23 mouse cellular contexts compared by ENCODE assay signal in genomic region chr14:20601287-20601686, GRCm38 (mm10). TPM values are rescaled to one million over a fixed set of nuclear protein-coding genes. Genes with fewer than 3 reads are reported as not detected.
DNase-seq lines count a peak whose midpoint lies in the region; TF ChIP-seq lines count a peak whose summit lies in the region.
"Had no signal": no experiment of that assay in that cellular context is flagged by ENCODE, and none has a peak within 500 bp of the region (broad histone marks: within the 10 kb centered on the region; RNA-seq: fewer than 3 reads in every experiment).

No protein-coding gene starts in this region.

- peak overlapping the region; percentile 11; the same call in 1 of the 2 replicates for H3K27ac ChIP-seq in layer of hippocampus, adult 2 months
- H3K27ac ChIP-seq in embryonic facial prominence, embryonic 10.5 days (replicated peaks), result no peak overlapping the region

- no peak overlapping the region for H3K4me3 ChIP-seq in layer of hippocampus, adult 2 months
- H3K4me3 ChIP-seq in embryonic facial prominence, embryonic 10.5 days, result no peak overlapping the region

- H3K9me3 ChIP-seq in embryonic facial prominence, embryonic 10.5 days, result no peaks in the 10 kb centered on the region
- H3K9me3 ChIP-seq: G1E had no signal

- no peaks in the 10 kb centered on the region for H3K27me3 ChIP-seq in embryonic facial prominence, embryonic 10.5 days (replicated peaks; ENCODE audit: low read depth, poor library complexity, severe bottlenecking)
- H3K27me3 ChIP-seq: CH12.LX, Patski had no signal

- peaks cover 17% of the 10 kb centered on the region for H3K36me3 ChIP-seq in embryonic facial prominence, embryonic 10.5 days (replicated peaks)
- H3K36me3 ChIP-seq: G1E had no signal

- peaks cover under 1% of the 10 kb centered on the region; the same call in 1 of the 2 replicates for H3K4me1 ChIP-seq in embryonic facial prominence, embryonic 10.5 days

- 97% methylated on average over 1 of the region's 1 CpGs for WGBS in embryonic facial prominence, embryonic 10.5 days

- intact Hi-C loops in heart, postnatal 25 days (cut with DNase I), result no loop called here

- peak; percentile 51 for DNase-seq in heart, adult 11 months
- DNase-seq in heart, postnatal 25 days (ENCODE audit: low spot score), result no peak
- DNase-seq in layer of hippocampus, adult 2 months (ENCODE audit: low spot score in 2 of 2), result no peak
- DNase-seq in layer of hippocampus, adult 11-12 months (ENCODE audit: low spot score), result no peak
- DNase-seq in c-Kit-positive CD71-positive TER-119-positive erythroid progenitor cells, embryonic 14.5 days (ENCODE audit: low spot score), result peak; percentile 57
- no peak for DNase-seq in embryonic facial prominence, embryonic 10.5 days (ENCODE audit: low spot score)
- DNase-seq: adrenal gland, adult 2 months; adrenal gland, adult 8-10 months; adrenal gland, postnatal 10 days; adrenal gland, postnatal 14 days; adrenal gland, postnatal 25 days; adrenal gland, postnatal 36 days; B cell, adult 2 months; cerebellum, adult 11 months; cerebellum, adult 11-12 months; cerebellum, adult 18-20 months; cerebellum, adult 2 months had no signal

- no peak for TF ChIP-seq CTCF in layer of hippocampus, adult 2 months (conservative IDR thresholded peaks at IDR 0.05)

RNA-seq across cellular contexts. Expression of gene Usp54, which starts 39.6 kb away (rescaled TPM):
- 10 to 100 TPM; 16.6 to 17.6 TPM for total RNA-seq in heart, postnatal 25 days (2021)
- total RNA-seq in layer of hippocampus, adult 2 months (2021), result 10 to 100 TPM; 51.4 to 57.1 TPM
- polyA plus RNA-seq in embryonic facial prominence, embryonic 10.5 days (2016; fragmentation: Nextera tagmentation; extraction: Ambion mirVana), result 13.4 and 15.2 TPM in 2 replicates

RNA-seq across cellular contexts. Expression of gene Ppp3cb, which starts 54.9 kb away (rescaled TPM):
- 10 to 100 TPM; 62.4 to 64.3 TPM for total RNA-seq in heart, postnatal 25 days (2021)
- 100 to 1,000 TPM; 302 to 305 TPM for total RNA-seq in layer of hippocampus, adult 2 months (2021)
- 43.4 and 46.3 TPM in 2 replicates for polyA plus RNA-seq in embryonic facial prominence, embryonic 10.5 days (2016; fragmentation: Nextera tagmentation; extraction: Ambion mirVana)

RNA-seq across cellular contexts. Expression of gene Myoz1, which starts 55.1 kb away (rescaled TPM):
- total RNA-seq in heart, postnatal 25 days (2021), result under 1 TPM; 0.39 to 0.67 TPM
- total RNA-seq in layer of hippocampus, adult 2 months (2021), result not detected
- 0.26 and 0.71 TPM in 2 replicates for polyA plus RNA-seq in embryonic facial prominence, embryonic 10.5 days (2016; fragmentation: Nextera tagmentation; extraction: Ambion mirVana)
- total RNA-seq: adrenal gland, adult 2 months; adrenal gland, postnatal 14 days; adrenal gland, postnatal 25 days; adrenal gland, postnatal 36 days; ES-E14; G1E had no signal
- polyA plus RNA-seq: activated CD4-positive, CD25-positive, alpha-beta regulatory T cell, adult 4 months; adrenal gland, adult 2 months; CD4-positive, CD25-positive, alpha-beta regulatory T cell, adult 4 months; cerebellum, adult 2 months; G1E; Patski had no signal

Comparison
In these comparisons a context has a peak if more than half of its experiments do, and no peak if none do; other contexts are left out.
1. DNase-seq: peak in heart, adult 11 months (single experiment) and c-Kit-positive CD71-positive TER-119-positive erythroid progenitor cells, embryonic 14.5 days (single experiment); none in heart, postnatal 25 days (single experiment), layer of hippocampus, adult 2 months (0 of 2), layer of hippocampus, adult 11-12 months (single experiment) and embryonic facial prominence, embryonic 10.5 days (single experiment).
2. RNA of gene Ppp3cb, which starts 54.9 kb away (total RNA-seq): 302 to 305 TPM in layer of hippocampus, adult 2 months; 62.4 to 64.3 TPM in heart, postnatal 25 days; every median in the first group is over 4 times any median in the second.